Mouse (Mus musculus): ENCODE measurements around the gene Slc8a2.
A peak's percentile ranks its signal among the peaks of the same experiment; 100 is the strongest.

Slc8a2 gene

DNA sequence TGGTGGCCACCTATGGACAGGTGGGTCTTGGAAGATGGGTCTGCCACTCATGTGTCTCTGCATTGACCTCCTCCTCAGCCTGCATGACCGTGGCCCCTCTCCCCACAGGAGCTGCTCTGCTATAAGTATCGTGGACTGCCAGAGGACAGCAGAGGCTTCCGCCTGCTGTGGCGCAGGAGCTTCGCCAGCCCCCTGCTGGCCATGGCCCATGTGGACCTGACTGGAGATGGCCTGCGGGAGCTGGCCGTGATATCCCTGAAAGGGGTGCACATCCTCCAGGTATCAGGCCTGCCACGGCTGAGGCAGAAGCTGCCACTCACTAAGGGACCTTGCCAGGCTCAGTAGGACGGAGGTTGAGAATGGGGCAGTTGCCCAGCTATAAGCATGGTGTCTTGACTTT lies 3.8 kb upstream of the Slc8a2 start:
- no peak for DNase-seq

DNA sequence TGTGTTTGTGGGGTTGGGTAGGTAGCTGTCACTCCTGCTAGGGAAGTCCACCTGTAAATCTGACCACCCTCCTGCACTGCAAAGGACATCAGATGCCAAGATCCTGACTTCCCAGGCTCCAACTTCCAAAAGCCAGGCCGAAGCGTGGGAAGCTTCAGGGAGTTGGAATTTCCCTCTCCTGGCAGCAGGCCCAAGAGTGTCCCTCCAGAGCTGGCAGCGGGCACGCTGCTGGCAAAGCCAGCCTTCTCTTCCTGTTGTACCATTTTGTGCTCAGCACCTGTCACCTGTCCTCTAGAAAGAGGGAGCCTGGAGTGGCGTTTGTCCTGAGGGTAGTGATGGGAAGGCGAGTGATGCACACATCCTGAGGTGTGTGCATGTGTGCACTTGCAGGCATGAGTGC lies 1.3 kb upstream of the Slc8a2 start:
- DNase-seq = no peak

DNA sequence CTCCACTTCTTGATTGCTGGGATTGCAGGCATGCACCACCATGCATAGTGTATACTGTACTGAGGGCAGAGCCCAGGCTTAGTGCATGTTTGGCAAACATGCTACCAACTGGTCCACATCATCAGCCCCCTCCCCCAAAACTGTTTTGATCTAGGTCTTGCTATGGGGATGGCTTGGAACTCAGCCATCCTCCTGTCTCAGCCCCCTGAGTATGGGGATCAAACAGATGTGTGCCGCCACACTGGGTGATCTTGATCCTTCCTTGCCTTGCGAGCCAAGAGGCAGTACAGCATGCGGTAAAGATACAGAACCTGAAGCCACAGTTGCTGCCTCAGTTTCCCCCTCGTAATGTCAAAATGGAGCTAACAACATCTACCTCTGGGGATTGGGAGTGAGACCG lies 727 bp upstream of the Slc8a2 start:
- DNase-seq = no peak

DNA sequence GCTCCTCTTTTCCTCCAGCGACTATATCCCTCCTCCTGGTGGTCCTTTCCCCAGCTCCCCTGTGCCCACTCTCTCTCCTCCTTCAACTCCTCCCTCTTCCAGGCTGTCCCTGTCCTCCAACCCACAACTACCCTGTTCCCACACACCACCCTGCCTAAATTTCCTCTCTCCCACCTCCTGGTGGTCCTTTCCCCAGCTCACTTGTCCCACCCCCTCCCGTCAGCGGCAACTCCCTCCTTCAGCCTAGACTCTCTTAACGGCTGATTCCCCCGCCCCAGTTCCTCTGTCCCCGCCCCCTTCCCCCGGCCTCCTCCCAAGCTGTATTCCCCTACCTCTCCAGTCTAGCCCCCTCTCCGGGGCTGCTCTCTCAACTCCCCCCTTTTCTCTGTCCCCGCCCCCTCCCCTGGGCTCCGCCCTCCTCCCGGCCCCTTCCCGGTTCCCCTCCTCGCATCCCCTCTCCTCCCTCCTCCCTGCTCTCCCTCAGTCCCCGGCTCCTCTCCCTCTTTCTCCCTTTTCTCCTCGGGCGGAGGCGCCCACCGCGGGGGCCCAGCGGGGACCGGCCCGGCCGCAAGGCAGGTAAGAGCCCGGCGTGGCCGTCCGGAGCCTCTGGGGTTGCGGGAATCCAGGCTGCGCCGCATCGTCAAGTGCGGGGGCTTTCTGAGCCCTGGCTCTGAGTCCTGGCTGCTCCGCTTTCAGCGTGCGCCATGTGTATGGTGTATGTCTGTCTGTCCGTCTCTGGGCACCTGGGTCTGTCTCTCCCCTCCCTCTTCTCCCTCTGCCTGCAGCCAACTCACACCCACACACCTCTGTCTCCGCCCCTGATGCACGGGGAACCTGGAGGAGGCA lies 443 bp downstream of the Slc8a2 start:
- no peak for DNase-seq

DNA sequence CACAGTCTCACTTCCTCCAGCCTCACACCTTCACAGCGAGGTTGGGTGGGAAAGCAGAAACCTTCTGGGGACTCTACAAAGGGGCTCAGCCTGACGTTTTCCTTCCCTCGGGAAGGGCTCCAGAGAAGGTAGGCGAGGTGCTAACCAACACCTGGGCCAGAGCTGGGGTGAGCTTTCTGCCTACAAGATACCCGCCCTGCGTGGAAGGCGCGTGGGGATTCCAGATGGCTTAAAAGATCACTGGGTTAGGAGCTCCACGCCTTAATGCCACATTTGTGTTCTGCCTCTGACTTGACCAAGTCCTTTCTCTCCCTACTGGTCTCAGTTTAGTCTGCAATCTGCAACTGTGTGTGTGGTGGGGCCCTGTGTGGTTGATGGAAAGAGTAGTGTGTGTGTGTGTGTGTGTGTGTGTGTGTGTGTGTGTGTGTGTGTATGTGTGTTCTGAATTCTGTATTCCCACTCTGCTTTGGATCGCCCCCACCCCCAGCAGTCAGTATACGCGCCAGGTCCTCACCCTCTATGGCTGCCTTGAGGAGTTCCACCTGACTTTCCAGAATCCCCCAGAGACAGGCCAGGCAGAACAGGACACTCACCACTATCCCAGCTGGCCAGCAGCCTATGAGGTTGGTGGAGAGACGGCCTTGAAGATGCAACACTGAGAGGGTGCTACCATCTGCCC lies 1.5 kb downstream of the Slc8a2 start:
- DNase-seq = no peak

DNA sequence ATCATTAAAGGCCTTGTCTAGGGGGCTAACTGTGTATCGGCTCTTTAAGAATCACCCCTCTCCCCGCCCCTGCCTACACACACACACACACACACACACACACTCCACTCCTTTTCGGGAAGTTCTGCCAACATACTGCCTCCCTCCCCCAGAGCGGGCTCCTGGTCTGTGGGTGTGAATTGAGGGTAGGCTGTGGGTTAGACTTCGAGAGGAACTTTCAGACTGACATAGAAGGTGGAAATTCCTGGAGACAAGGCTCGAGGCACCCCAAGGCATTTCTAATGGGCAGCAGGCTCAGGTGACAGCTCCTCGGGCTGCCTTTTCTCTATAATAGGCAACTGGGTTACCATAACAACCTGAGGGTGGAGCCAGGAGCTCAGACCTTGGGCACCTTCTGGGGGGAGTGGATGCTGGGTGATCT lies 2.5 kb downstream of the Slc8a2 start:
- DNase-seq = no peak

DNA sequence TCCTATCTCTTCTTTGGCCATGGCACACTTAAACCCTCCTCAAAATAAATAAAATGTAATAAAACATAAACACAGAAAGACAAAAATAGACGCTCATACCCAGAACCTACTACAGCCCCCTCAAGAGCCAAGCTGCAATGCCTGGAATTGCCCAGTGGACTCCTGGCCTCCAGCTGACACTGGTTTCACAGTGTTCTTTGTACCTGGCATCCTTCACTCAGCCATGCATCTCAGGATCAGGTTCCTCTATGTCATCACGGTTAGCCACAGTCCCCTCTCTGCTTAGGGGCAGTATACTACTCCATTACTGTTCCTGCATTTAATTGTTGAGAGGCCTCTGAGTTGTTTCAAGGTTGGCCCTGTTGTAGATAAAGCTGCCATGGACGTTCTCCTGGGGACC lies 3.3 kb downstream of the Slc8a2 start:
- no peak for DNase-seq

DNA sequence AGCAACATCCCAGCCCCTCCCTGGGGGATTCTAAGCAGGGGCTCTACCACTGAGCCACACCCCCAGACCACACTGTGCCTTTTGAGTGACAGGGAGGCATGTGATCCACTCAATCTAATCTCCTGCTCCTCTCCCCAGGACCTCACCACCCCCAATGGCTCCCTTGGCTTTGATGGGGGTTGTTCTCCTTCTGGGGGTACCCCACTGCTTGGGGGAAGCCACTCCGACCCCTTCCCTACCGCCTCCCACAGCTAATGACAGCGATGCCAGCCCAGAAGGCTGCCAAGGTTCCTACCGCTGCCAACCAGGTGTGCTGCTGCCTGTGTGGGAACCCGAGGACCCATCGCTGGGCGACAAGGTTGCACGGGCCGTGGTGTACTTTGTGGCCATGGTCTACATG lies 4.1 kb downstream of the Slc8a2 start:
- no peak for DNase-seq

DNA sequence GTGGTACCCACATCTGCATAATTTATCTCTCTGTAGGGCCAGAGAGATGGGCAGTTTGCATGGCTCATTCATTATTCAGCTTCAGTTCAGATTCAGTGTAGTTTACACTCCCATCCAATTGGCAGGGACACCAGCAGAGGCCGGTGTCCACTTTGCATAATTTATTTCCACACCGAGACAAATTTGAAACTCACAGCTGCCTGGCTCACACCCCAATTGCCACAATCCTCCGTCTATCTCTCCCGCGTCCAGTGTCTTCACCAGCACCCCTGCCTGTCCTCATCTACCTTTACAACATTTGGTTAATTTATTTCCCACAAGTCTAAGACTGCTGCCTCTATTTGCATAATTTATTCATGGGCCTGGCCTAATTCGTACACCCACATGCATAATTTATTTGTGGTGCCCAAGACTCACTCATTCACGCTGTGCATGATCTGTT lies 5.3 kb downstream of the Slc8a2 start:
- no peak for DNase-seq

DNA sequence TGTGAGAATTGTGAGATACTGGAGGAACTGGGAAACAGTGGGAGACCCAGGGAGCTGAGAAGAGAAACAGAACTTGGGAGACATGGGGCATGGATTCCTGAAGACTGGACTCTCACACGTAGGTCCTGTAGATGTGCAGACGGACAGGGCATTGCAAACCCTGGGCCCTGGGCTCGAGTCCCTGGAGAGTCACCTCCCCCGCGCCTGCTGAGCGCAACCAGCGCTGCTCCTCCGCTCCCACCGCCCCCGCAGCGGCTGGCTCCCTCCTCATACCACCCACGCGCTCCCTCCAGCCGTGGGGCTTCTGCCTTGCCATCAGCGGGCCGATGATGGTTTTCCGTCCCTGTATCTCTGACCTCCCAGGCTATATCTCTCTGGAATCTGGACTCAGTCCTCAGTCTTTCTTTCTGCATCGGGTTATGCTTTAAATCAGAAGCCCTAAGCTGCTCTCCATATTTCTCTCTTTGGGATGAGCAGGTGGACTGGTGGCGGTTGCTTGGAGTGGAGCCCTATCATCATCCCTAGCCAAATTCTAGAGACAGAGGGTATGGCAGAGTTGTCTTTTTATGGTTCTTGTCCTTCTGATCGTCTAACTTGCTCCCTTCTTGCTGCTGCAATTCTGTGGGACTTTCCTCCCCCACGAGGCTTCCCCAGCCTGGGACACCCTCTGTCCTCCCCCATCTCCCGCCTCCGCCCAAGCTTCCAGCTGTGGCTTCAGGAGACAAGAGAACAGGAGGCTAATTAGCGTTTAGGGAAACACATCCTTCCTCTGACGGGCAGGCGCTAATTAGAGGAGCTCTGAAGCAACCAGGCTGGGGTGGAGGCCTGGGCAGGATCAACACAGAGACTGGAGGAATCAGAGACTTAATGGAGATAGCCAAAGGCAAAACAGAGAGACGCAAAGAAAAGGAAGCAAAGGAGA lies 17.1 kb downstream of the Slc8a2 start:
- DNase-seq = no peak

DNA sequence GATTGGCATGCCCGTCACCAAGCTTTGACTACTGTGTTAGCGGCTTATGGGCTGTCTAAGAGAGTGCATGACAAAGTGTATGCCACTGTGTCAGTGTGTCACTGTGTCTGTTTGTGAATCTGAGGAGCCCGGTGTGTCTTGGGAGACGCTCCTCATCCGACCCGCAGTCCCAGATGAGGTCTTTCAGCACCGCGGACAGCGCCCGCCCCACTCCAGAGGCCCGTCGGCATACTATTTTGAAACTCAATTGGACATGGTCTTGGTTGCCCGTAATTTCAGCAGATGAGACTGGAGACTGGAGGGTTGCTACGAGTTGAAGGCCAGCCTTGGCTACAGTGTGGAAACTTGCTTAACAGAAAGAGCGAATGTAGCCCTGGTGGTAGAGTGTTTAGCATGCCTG lies 18.0 kb downstream of the Slc8a2 start:
- DNase-seq = peak; percentile 56

DNA sequence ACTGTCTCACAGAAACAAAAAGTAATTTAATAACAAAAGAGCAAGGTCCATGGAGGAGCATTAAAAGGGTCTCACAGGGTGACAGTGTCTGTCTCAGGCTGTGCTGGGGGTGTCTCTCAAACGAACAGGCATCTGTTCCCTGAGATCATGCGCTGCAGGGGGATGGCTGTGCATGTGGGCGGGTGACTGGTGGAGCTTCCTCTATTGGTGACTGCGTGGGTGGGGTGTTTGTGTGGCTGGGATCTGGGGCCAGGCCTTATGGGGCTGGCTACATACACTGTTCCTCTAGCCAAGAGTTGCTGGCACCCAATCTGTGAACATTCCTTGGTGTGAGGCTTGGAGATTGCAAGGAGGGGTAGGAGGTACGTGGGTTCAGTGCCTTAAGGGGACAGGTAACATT lies 19.6 kb downstream of the Slc8a2 start:
- no peak for DNase-seq

DNA sequence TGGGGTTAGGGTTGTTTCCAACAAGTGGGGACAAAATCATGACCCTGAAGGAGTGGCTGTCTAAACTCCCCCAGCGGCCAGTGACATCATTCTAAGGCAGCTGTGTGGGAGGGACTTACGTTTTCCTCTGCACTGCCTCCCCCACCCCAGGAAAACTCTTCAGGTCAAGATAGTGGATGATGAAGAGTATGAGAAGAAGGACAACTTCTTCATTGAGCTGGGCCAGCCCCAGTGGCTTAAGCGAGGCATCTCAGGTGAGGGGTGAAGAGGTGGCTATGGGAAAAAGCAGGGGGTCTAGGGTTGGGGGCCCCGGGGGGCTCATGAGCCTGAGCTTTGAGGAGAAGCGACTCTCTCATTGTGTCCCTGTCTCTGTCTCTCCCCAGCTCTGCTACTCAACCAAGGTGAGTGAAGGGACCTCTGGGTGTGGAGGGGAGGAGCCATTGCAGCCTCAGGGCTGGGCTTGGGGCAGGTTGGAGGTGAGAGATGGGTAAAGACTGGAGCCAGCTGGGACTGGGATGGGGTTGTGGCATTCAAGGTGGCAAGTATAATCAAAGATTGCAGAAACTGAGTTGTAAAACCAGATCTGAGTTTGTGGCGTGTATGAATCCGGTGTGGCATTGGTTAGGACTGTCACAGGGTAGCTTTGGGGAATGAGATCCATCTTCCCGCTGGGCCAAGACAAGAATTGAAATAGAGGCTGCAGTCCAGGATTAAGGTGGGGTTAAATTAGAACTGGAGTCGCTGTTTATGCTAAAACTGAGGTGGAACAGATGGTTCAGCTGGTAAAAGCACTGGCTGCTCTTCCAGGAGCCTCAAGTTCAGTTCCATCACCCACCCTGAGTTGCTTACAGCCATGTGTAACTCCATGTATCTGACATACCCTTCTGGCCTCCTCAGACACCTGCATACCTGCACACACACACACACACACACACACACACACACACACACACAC lies 20.8 kb downstream of the Slc8a2 start:
- no peak for DNase-seq

DNA sequence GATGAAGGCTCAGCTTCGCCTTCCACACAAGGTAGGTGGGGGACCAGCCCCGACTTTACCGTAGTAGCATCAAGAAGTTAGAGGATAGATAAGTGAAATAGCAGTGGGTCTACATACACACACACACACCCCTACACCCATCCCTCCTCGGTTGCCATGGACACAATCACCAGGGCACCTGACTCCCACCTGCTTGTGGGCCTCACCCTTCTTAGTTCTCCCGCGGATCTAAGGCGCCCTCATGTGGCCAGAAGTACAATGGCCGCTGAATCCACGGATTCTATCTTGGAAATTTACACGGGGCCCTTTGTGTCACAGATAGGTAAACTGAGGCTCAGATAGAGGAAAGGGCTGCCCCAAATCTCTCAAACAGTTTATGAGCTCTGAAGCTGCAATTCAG lies 23.9 kb downstream of the Slc8a2 start:
- DNase-seq = peak; percentile 42

DNA sequence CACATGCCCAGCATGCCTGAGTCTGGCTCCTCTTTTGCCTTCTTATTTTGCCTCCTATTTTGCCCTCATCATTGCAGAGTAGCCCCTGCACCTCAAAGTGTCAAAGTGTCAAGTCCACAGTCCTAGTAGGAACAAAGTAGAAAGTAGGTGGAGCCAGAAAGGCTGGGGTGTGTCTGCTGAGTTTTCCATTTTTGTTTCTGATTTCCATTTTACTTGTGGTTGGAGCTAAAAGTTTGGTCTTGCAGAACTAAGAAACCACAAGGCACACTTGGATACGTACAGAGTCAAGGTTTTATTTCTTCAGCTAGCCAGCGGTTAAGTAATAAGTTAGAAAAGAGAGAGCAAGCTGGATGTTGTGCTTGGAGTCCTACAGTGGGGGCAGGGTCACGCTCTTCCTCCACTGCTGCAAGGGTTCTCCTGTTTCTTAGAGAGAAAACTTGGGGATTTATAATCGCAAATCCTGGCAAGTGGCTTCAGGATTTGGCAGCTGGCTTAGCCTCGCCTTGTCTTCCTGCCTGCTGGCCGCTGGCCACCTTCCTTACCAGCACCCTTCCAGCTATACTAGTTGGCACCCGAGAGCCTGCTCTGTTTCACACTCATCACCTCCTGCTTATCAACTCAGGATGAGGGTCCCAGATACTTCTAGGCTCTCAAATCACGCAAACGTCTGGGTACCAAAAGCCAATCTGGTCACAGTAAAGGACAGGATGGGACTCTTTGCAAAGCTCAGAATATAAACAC lies 25.7 kb downstream of the Slc8a2 start:
- DNase-seq = no peak

DNA sequence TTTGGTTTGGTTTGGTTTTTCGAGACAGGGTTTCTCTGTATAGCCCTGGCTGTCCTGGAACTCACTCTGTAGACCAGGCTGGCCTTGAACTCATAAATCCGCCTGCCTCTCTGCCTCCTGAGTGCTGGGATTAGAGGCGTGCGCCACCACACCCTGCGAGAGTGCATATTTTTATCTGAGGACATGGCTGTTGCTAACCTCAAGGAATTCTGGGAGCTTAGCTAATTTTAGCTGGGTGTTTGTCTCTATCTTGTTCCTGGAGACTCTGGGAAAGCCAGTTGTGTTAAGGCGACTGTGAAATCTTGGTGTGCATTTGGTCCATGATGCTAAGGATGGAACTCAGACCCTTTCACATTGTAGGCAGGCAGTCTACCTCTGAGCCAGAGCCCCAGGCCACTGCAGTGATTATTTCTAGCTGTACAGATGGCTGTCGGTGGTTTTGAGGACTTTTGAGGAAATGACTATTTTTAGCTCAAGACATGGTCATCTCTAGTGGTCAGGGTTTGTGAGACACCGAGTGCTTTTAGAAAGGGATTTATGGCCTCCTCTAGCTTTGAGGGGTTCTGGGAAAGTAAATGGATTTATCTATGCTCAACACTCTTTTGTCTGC lies 26.6 kb downstream of the Slc8a2 start:
- no peak for DNase-seq

DNA sequence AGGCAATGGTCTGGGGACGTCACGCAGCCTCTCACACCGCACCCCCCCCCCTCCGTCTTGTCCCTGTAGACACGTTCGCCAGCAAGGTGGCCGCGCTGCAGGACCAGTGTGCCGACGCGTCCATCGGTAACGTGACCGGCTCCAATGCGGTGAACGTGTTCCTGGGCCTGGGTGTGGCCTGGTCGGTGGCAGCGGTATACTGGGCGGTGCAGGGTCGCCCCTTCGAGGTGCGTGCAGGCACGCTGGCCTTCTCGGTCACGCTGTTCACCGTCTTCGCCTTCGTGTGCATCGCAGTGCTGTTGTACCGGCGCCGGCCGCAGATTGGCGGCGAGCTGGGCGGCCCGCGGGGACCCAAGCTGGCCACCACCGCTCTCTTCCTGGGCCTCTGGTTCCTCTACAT lies 29.1 kb downstream of the Slc8a2 start:
- DNase-seq = no peak

DNA sequence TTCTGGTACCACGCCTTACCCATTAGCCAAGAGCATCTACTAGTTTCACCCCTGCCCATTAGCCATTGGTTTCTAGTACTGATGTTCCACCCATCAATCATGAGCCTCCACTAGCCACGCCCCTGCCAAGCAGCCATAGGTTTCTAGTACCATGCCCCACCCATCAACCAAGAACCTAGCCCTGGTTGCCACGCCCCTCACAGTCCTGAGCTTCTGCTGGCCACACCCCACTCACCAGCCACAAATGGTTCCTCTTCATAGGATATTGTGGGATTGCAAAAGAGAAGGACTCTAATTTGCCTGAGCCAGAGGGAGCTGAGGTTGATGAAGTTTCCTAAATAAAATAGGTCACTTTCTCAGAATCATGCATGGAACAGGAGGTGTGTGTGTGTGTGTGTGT lies 31.1 kb downstream of the Slc8a2 start:
- no peak for DNase-seq

DNA sequence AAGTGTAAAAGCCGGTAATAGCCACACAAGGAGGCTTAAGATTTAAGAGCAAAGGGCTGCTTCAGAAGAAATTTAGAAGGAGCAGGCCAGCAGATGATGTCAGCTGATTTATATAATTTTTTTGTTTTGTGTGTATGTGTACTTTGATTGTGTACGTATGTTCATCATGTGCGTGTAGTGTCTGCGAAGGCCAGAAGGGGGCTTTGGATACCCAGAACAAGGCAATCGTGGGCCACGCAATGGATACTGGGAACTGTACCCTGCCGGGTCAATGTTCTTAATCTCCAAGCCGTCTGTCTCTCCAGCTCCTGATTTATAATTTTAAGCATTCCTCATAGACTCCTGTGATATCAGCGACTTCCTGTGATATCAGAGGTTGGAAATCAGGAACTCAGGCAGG lies 31.7 kb downstream of the Slc8a2 start:
- DNase-seq = no peak

DNA sequence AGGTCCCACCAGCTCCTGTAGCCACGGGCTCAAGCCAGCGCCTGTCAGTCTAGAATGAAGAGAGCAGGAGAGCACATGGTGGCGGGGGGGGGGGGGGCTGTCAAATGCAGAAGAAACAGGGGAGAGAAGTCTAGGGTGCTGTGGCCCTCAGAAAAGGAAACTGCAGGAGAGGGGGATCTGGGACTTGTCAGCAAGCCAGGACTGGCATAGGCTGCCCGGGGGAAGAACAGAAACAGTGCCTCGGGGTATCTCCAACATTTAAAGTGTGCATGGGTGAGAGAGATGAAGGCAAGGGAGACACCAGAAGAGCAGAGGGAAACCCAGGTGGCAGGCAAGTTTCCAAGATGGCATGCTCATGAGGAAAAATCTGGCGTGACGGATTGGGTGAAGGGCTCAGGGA lies 32.4 kb downstream of the Slc8a2 start:
- DNase-seq = no peak

DNA sequence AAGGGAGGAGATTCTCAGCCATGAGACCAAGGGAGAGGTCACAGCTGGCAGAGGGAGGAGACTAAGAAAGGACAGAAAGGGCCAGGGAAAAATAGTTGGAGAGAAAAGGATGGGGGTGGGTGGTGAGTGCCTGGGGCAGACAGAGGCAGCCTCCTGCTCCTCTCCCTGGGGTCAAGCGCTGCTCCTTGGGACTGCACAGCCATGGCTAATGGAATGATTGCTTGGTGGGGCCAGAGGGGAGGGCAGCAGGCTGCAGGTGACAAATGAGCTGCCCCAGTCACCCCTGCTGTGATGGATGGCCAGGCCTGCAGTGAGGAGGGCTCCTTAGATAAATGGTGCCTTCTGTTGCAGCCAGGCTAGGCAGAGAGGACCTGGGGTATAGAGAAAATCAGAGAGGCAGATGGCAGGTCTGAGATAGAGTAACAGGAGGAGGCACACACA lies 42.5 kb downstream of the Slc8a2 start:
- DNase-seq = no peak
